Mouse (Mus musculus) embryo, embryonic 10 days (tissue): ENCODE data around the gene 4930568D16Rik.

ENCODE experiments used
- DNase-seq: peaks from one replicate; pipeline ENCODE4 v3.0.0-alpha.2; 2015; ENCODE audit warnings: low spot score

4930568D16Rik gene

GRCm38 (mm10) chr2:35342605-35343004 is 24.9 kb downstream of the 4930568D16Rik start:
- DNase-seq: no peak

GRCm38 (mm10) chr2:35338707-35339106 is 28.8 kb downstream of the 4930568D16Rik start:
- DNase-seq: no peak

GRCm38 (mm10) chr2:35338036-35338435 is 29.5 kb downstream of the 4930568D16Rik start:
- DNase-seq: no peak

- DNase-seq: no peak
These were observed 30.1 kb downstream of the 4930568D16Rik start for GRCm38 (mm10) chr2:35337419-35337818.

GRCm38 (mm10) chr2:35336388-35337280 is 30.9 kb downstream of the 4930568D16Rik start, which contains the start of gene Stom:
Stom (minus strand) TSS chr2:35336976.
- DNase-seq: peak; percentile 99

GRCm38 (mm10) chr2:35335620-35336019 is 31.9 kb downstream of the 4930568D16Rik start:
- peak; percentile 22 for DNase-seq

- no peak for DNase-seq
These were observed 33.9 kb downstream of the 4930568D16Rik start for GRCm38 (mm10) chr2:35333670-35334069.

- no peak for DNase-seq
These were observed 36.3 kb downstream of the 4930568D16Rik start for GRCm38 (mm10) chr2:35331205-35331604.

- no peak for DNase-seq
These were observed 38.5 kb downstream of the 4930568D16Rik start for GRCm38 (mm10) chr2:35329061-35329460.

- no peak for DNase-seq
These were observed 39.3 kb downstream of the 4930568D16Rik start for GRCm38 (mm10) chr2:35328064-35328792.

GRCm38 (mm10) chr2:35327583-35327982 is 39.9 kb downstream of the 4930568D16Rik start:
- no peak for DNase-seq

GRCm38 (mm10) chr2:35326931-35327330 is 40.6 kb downstream of the 4930568D16Rik start:
- no peak for DNase-seq

GRCm38 (mm10) chr2:35325930-35326329 is 41.6 kb downstream of the 4930568D16Rik start:
- no peak for DNase-seq

GRCm38 (mm10) chr2:35322404-35323164 is 44.9 kb downstream of the 4930568D16Rik start:
- DNase-seq: no peak

GRCm38 (mm10) chr2:35320399-35320798 is 47.1 kb downstream of the 4930568D16Rik start:
- no peak for DNase-seq

- no peak for DNase-seq
These were observed 49.1 kb downstream of the 4930568D16Rik start for GRCm38 (mm10) chr2:35318405-35318804.

- no peak for DNase-seq
These were observed 49.9 kb downstream of the 4930568D16Rik start for GRCm38 (mm10) chr2:35317604-35318003.

- DNase-seq: no peak
These were observed 53.2 kb downstream of the 4930568D16Rik start for GRCm38 (mm10) chr2:35314300-35314699.

- no peak for DNase-seq
These were observed 57.5 kb downstream of the 4930568D16Rik start for GRCm38 (mm10) chr2:35309906-35310493.

- DNase-seq: no peak
These were observed 59.4 kb downstream of the 4930568D16Rik start for GRCm38 (mm10) chr2:35308166-35308565.
